Mouse (Mus musculus) liver, postnatal 0 days (tissue): ENCODE data around the gene Abcc10.

Source experiments
- CTCF ChIP-seq: sonication (generic); IDR thresholded peaks from 2 replicates; pipeline ENCODE4 v1.5.1; 2016; ENCODE audit warnings: antibody characterized with exemption, low read depth
- EP300 ChIP-seq: IDR thresholded peaks from 2 replicates; pipeline ENCODE4 v1.6.1; 2016; ENCODE audit warnings: antibody characterized with exemption, low read depth, mild to moderate bottlenecking

- TF ChIP-seq CTCF = peak; percentile 91
- TF ChIP-seq EP300 = no peak
Observed at GRCm38 (mm10) chr17:46298220-46298913, 29.8 kb downstream of the Abcc10 start.
